Mouse (Mus musculus): ENCODE results near the gene Cacna2d3. TPM values are rescaled to one million over a fixed set of nuclear protein-coding genes. Genes with fewer than 3 reads are reported as not detected.

Gene Cacna2d3
- total RNA-seq, 1 experiment: 0.40 TPM

GRCm38 (mm10) chr14:29556152-29556551, 165.5 kb downstream of the Cacna2d3 start:
- Histone ChIP-seq H3K4me3 (ENCODE audit: insufficient read depth in 1 of 2, low read depth in 1 of 2, low read length in 2 of 2, poor library complexity in 1 of 2, severe bottlenecking in 1 of 2) (no peak overlapping the region), H3K9me3 (ENCODE audit: control insufficient read depth, insufficient read depth, low read depth, low read length) (no peaks in the 10 kb centered on the region), H3K4me1 (ENCODE audit: control insufficient read depth in 2 of 2, insufficient read depth in 2 of 2, low read length in 2 of 2, poor library complexity in 1 of 2) (no peaks in the 10 kb centered on the region), H3K36me3 (ENCODE audit: control insufficient read depth, insufficient read depth, low read length, poor library complexity, severe bottlenecking) (no peaks in the 10 kb centered on the region), H3K27ac (ENCODE audit: insufficient read depth, low read depth, low read length, poor library complexity, severe bottlenecking) (no peak overlapping the region), H3K9ac (ENCODE audit: insufficient read depth, low read depth, low read length, poor library complexity, severe bottlenecking) (no peak overlapping the region)
- TF ChIP-seq ZNF384 (IDR thresholded peaks at IDR 0.05; ENCODE audit: low read depth, low read length): no peak
- no peak for TF ChIP-seq MAFK (IDR thresholded peaks at IDR 0.05; ENCODE audit: insufficient read depth, low read depth, low read length)
- TF ChIP-seq CHD2 (IDR thresholded peaks at IDR 0.05; ENCODE audit: low read depth, low read length): no peak
- no peak for TF ChIP-seq ZC3H11A (IDR thresholded peaks at IDR 0.05; ENCODE audit: borderline replicate concordance, low read depth, low read length)
- no peak for TF ChIP-seq HCFC1 (IDR thresholded peaks at IDR 0.05; ENCODE audit: borderline replicate concordance, insufficient read depth, low read length)
- DNase-seq (ENCODE audit: low read depth, low spot score): no peak
- in situ Hi-C loops (cut with MboI; ENCODE audit: low sequenced_read_pairs in 2 of 2, unreplicated experiment in 2 of 2): no loop called here

- TF ChIP-seq ZNF384 (IDR thresholded peaks at IDR 0.05; ENCODE audit: low read depth, low read length) (no peak), CHD2 (IDR thresholded peaks at IDR 0.05; ENCODE audit: low read depth, low read length) (no peak), HCFC1 (IDR thresholded peaks at IDR 0.05; ENCODE audit: borderline replicate concordance, insufficient read depth, low read length) (no peak), ZC3H11A (IDR thresholded peaks at IDR 0.05; ENCODE audit: borderline replicate concordance, low read depth, low read length) (no peak), MAFK (IDR thresholded peaks at IDR 0.05; ENCODE audit: insufficient read depth, low read depth, low read length) (no peak)
Measured at GRCm38 (mm10) chr14:29552471-29552870, 169.2 kb downstream of the Cacna2d3 start.

GRCm38 (mm10) chr14:29548646-29549045, 173.0 kb downstream of the Cacna2d3 start:
- Histone ChIP-seq H3K4me3 (ENCODE audit: insufficient read depth in 1 of 2, low read depth in 1 of 2, low read length in 2 of 2, poor library complexity in 1 of 2, severe bottlenecking in 1 of 2) (no peak overlapping the region), H3K9ac (ENCODE audit: insufficient read depth, low read depth, low read length, poor library complexity, severe bottlenecking) (no peak overlapping the region), H3K27ac (ENCODE audit: insufficient read depth, low read depth, low read length, poor library complexity, severe bottlenecking) (no peak overlapping the region), H3K36me3 (ENCODE audit: control insufficient read depth, insufficient read depth, low read length, poor library complexity, severe bottlenecking) (no peaks in the 10 kb centered on the region), H3K4me1 (ENCODE audit: control insufficient read depth in 2 of 2, insufficient read depth in 2 of 2, low read length in 2 of 2, poor library complexity in 1 of 2) (no peaks in the 10 kb centered on the region), H3K9me3 (ENCODE audit: control insufficient read depth, insufficient read depth, low read depth, low read length) (0 out of 2 replicates have a peak, but pooled peaks cover 1% of the 10 kb centered on the region)
- no peak for DNase-seq (ENCODE audit: low read depth, low spot score)
- TF ChIP-seq MAFK (IDR thresholded peaks at IDR 0.05; ENCODE audit: insufficient read depth, low read depth, low read length) (no peak), HCFC1 (IDR thresholded peaks at IDR 0.05; ENCODE audit: borderline replicate concordance, insufficient read depth, low read length) (no peak), ZC3H11A (IDR thresholded peaks at IDR 0.05; ENCODE audit: borderline replicate concordance, low read depth, low read length) (no peak), CHD2 (IDR thresholded peaks at IDR 0.05; ENCODE audit: low read depth, low read length) (no peak), ZNF384 (IDR thresholded peaks at IDR 0.05; ENCODE audit: low read depth, low read length) (no peak)
- in situ Hi-C loops (cut with MboI; ENCODE audit: low sequenced_read_pairs in 2 of 2, unreplicated experiment in 2 of 2): no loop called here

More at GRCm38 (mm10) chr14:29552471-29552870, 169.2 kb downstream of the Cacna2d3 start:
- no peak overlapping the region for H3K9ac ChIP-seq (ENCODE audit: insufficient read depth, low read depth, low read length, poor library complexity, severe bottlenecking)
- in situ Hi-C loops (cut with MboI; ENCODE audit: low sequenced_read_pairs in 2 of 2, unreplicated experiment in 2 of 2): no loop called here
- H3K36me3 ChIP-seq (ENCODE audit: control insufficient read depth, insufficient read depth, low read length, poor library complexity, severe bottlenecking): no peaks in the 10 kb centered on the region
- no peaks in the 10 kb centered on the region for H3K4me1 ChIP-seq (ENCODE audit: control insufficient read depth in 2 of 2, insufficient read depth in 2 of 2, low read length in 2 of 2, poor library complexity in 1 of 2)
- H3K27ac ChIP-seq (ENCODE audit: insufficient read depth, low read depth, low read length, poor library complexity, severe bottlenecking): no peak overlapping the region
- no peaks in the 10 kb centered on the region for H3K9me3 ChIP-seq (ENCODE audit: control insufficient read depth, insufficient read depth, low read depth, low read length)
- no peak overlapping the region for H3K4me3 ChIP-seq (ENCODE audit: insufficient read depth in 1 of 2, low read depth in 1 of 2, low read length in 2 of 2, poor library complexity in 1 of 2, severe bottlenecking in 1 of 2)
- DNase-seq (ENCODE audit: low read depth, low spot score): no peak

GRCm38 (mm10) chr14:29530516-29530915, 191.1 kb downstream of the Cacna2d3 start:
- no peak for DNase-seq (ENCODE audit: low read depth, low spot score)
- TF ChIP-seq CHD2 (IDR thresholded peaks at IDR 0.05; ENCODE audit: low read depth, low read length): no peak
- no peak for TF ChIP-seq MAFK (IDR thresholded peaks at IDR 0.05; ENCODE audit: insufficient read depth, low read depth, low read length)
- no peak for TF ChIP-seq ZC3H11A (IDR thresholded peaks at IDR 0.05; ENCODE audit: borderline replicate concordance, low read depth, low read length)
- TF ChIP-seq HCFC1 (IDR thresholded peaks at IDR 0.05; ENCODE audit: borderline replicate concordance, insufficient read depth, low read length): no peak
- no peak for TF ChIP-seq ZNF384 (IDR thresholded peaks at IDR 0.05; ENCODE audit: low read depth, low read length)
- in situ Hi-C loops (cut with MboI; ENCODE audit: low sequenced_read_pairs in 2 of 2, unreplicated experiment in 2 of 2): no loop called here

GRCm38 (mm10) chr14:29528696-29529095, 193.0 kb downstream of the Cacna2d3 start:
- Histone ChIP-seq H3K4me1 (ENCODE audit: control insufficient read depth in 2 of 2, insufficient read depth in 2 of 2, low read length in 2 of 2, poor library complexity in 1 of 2) (no peaks in the 10 kb centered on the region), H3K27ac (ENCODE audit: insufficient read depth, low read depth, low read length, poor library complexity, severe bottlenecking) (no peak overlapping the region), H3K36me3 (ENCODE audit: control insufficient read depth, insufficient read depth, low read length, poor library complexity, severe bottlenecking) (no peaks in the 10 kb centered on the region), H3K4me3 (ENCODE audit: insufficient read depth in 1 of 2, low read depth in 1 of 2, low read length in 2 of 2, poor library complexity in 1 of 2, severe bottlenecking in 1 of 2) (no peak overlapping the region), H3K9me3 (ENCODE audit: control insufficient read depth, insufficient read depth, low read depth, low read length) (no peaks in the 10 kb centered on the region), H3K9ac (ENCODE audit: insufficient read depth, low read depth, low read length, poor library complexity, severe bottlenecking) (no peak overlapping the region)
- in situ Hi-C loops (cut with MboI; ENCODE audit: low sequenced_read_pairs in 2 of 2, unreplicated experiment in 2 of 2): no loop called here
- TF ChIP-seq MAFK (IDR thresholded peaks at IDR 0.05; ENCODE audit: insufficient read depth, low read depth, low read length) (no peak), CHD2 (IDR thresholded peaks at IDR 0.05; ENCODE audit: low read depth, low read length) (no peak), ZNF384 (IDR thresholded peaks at IDR 0.05; ENCODE audit: low read depth, low read length) (no peak), ZC3H11A (IDR thresholded peaks at IDR 0.05; ENCODE audit: borderline replicate concordance, low read depth, low read length) (no peak), HCFC1 (IDR thresholded peaks at IDR 0.05; ENCODE audit: borderline replicate concordance, insufficient read depth, low read length) (no peak)
- DNase-seq (ENCODE audit: low read depth, low spot score): no peak

More at GRCm38 (mm10) chr14:29530516-29530915, 191.1 kb downstream of the Cacna2d3 start:
- Histone ChIP-seq H3K4me1 (ENCODE audit: control insufficient read depth in 2 of 2, insufficient read depth in 2 of 2, low read length in 2 of 2, poor library complexity in 1 of 2) (no peaks in the 10 kb centered on the region), H3K9ac (ENCODE audit: insufficient read depth, low read depth, low read length, poor library complexity, severe bottlenecking) (no peak overlapping the region), H3K36me3 (ENCODE audit: control insufficient read depth, insufficient read depth, low read length, poor library complexity, severe bottlenecking) (no peaks in the 10 kb centered on the region), H3K27ac (ENCODE audit: insufficient read depth, low read depth, low read length, poor library complexity, severe bottlenecking) (no peak overlapping the region), H3K4me3 (ENCODE audit: insufficient read depth in 1 of 2, low read depth in 1 of 2, low read length in 2 of 2, poor library complexity in 1 of 2, severe bottlenecking in 1 of 2) (no peak overlapping the region), H3K9me3 (ENCODE audit: control insufficient read depth, insufficient read depth, low read depth, low read length) (no peaks in the 10 kb centered on the region)

Data from ES-E14 (cell line).